Mouse (Mus musculus) CD4-positive naive resting alpha-beta T cell, adult 76 days (primary cell): ENCODE results near the gene Tspan5. TPM values are rescaled to one million over a fixed set of nuclear protein-coding genes. Genes with fewer than 3 reads are reported as not detected.

Experiments used
- total RNA-seq: library from RNA; stranded (reverse); gene quantifications from one replicate; pipeline ENCODE4 v1.2.4, GENCODE M21; 2023

The Tspan5 gene
- 9.9 TPM for total RNA-seq

DNA sequence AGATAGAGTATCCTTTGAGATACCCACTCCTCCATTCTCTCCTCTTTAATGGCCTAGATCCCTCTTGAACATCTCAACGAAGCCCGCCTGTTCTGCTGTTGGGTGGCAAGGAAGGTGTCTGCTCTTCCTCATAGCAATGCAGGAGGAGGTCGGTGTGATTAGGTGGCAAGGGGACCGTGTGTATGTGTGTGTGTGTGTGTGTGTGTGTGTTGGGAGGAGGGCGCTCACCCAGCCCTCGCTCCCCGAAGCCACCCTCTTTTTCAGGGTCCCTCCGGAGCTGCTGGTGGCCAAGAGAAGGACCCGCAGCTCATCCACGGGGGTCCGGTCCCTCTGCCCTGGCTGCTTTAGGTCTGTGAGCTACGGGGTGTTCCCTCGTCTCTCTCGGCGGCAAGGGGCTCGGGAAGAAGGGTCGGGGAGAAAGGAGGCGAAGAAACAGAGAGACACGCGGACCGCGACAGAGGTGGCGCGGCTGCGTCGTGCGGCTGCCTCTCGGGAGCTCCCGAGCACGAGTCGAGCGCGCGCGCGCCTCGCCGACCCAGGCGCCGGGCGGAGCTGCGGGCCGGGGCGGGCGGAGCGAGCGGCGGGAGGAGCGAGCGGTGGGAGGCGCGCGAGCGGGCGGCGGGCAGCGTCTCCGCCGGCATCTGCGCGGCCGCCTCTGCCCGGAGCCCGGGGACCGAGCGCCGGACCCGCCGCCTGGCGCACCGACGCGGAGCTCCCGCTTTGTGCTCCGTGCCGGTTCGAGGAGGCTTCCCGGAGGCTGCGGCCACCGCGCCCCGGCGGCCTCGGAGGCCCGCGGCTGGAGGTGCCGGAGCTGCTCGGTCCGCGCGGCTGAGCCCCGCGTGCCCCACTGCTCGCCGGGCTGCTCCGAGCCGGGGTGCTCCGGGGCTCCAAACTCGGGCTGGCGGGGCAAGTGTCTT lies at the start of gene Tspan5:
Gene Tspan5, plus strand, starts transcription at position 547 of the 917 bp plus-strand sequence.

Other genes with a start within 250 kb of the Tspan5 start
- gene Eif4e, start 216.0 kb upstream of the Tspan5 start, total RNA-seq = 70.9 TPM